Mouse (Mus musculus) neural tube, embryonic 14.5 days (tissue): ENCODE measurements at regions not wholly inside any gene's neighbourhood (a gene's known extent, or its start where the extent isn't known, plus 50 kb on each side); places are given as distances from the start of the nearest gene placed in this dataset.

Experiments used
- ATAC-seq: fragments of 200-750 bp; cut with Nextera tagmentation; 2 replicates; pipeline ENCODE4 v1.8.0; 2017; ENCODE audit warnings: low read depth, mild to moderate bottlenecking, moderate TSS enrichment, moderate library complexity
- H3K27ac ChIP-seq: fragments of 300-500 bp; sonication (generic); 2 replicates; pipeline ENCODE4 v1.5.1; 2014; ENCODE audit warnings: low read depth, mild to moderate bottlenecking, control low read depth, low read length, moderate library complexity, mixed read lengths
- H3K27me3 ChIP-seq: fragments of 300-500 bp; sonication (generic); 2 replicates; pipeline ENCODE4 v1.6.1; 2014; ENCODE audit warnings: low read length; ENCODE audit not compliant: control insufficient read depth, insufficient read depth
- H3K36me3 ChIP-seq: fragments of 300-500 bp; sonication (generic); 2 replicates; pipeline ENCODE4 v1.6.1; 2014; ENCODE audit warnings: low read length, mixed read lengths; ENCODE audit not compliant: control insufficient read depth, insufficient read depth
- H3K4me1 ChIP-seq: fragments of 300-500 bp; sonication (generic); 2 replicates; pipeline ENCODE4 v1.6.1; 2014; ENCODE audit warnings: low read length; ENCODE audit not compliant: control insufficient read depth, insufficient read depth
- H3K4me2 ChIP-seq: fragments of 300-500 bp; sonication (generic); 2 replicates; pipeline ENCODE4 v1.6.1; 2014; ENCODE audit warnings: mild to moderate bottlenecking, low read depth, low read length, control low read depth
- H3K4me3 ChIP-seq: fragments of 300-500 bp; sonication (generic); 2 replicates; pipeline ENCODE4 v1.5.1; 2014; ENCODE audit warnings: low read depth, low read length, control low read depth, mixed read lengths
- H3K9ac ChIP-seq: fragments of 300-500 bp; sonication (generic); replicated peaks from 2 replicates; pipeline ENCODE4 v1.6.1; 2014; ENCODE audit warnings: low read depth, mild to moderate bottlenecking, control low read depth, low read length, mixed read lengths
- H3K9me3 ChIP-seq: fragments of 300-500 bp; sonication (generic); 2 replicates; pipeline ENCODE4 v1.6.1; 2016; ENCODE audit warnings: low read length; ENCODE audit not compliant: control insufficient read depth
- WGBS: fragments of 180-500 bp; shearing (Covaris S2); extraction: QIAGEN DNeasy Blood & Tissue Kit; methylation state at CpG from one replicate; pipeline ENCODE4 v1.1.7; 2014; 5-methylcytosine and 5-hydroxymethylcytosine counted together

DNA sequence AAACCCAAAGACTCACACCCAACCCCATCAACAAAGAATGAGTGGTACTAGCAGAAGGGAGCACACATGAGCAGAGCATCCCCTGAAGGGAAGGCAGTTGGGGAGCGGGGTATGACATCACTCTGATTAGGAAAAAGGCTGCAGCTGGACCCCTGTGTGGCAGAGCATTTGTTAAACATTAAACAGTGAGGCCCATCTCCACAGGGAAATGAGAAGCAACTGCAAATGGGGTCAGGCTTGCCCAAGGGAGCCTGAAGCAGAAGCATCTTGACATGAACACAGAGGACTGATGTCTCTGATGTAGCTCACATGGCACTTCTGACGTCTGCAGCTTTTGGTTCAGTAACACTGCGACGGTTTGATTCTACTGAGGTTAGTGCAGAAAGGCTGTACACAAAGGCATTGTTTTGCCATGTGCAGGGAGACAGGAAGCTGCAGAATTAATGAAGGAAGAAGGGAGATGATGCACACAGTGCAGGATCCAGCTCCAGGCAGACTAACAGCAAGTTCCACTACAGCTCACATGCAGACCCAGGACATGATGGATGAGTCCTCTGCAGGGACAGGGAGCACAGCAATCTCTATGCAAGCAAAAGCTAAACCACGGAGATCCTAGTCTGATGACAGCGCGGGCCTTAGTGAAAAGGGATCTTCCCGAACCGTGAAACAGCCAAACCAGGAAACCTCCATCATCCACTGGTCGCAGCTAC is 1030.9 kb downstream of the Ttll7 start:
- no peaks in the 10 kb centered on the region for H3K9me3 ChIP-seq
- peak; percentile 63; the same call in 1 of the 2 replicates for ATAC-seq
- no peak overlapping the region for H3K4me3 ChIP-seq
- H3K27me3 ChIP-seq = no peaks in the 10 kb centered on the region
- H3K4me1 ChIP-seq = no peaks in the 10 kb centered on the region
- WGBS = 46% methylated on average over 10 of the region's 10 CpGs
- no peaks in the 10 kb centered on the region for H3K36me3 ChIP-seq
- 0 out of 2 replicates have a peak overlapping the region, but pooled peaks have one; percentile 28 for H3K27ac ChIP-seq
- no peak overlapping the region for H3K4me2 ChIP-seq
- H3K9ac ChIP-seq = no peak overlapping the region

DNA sequence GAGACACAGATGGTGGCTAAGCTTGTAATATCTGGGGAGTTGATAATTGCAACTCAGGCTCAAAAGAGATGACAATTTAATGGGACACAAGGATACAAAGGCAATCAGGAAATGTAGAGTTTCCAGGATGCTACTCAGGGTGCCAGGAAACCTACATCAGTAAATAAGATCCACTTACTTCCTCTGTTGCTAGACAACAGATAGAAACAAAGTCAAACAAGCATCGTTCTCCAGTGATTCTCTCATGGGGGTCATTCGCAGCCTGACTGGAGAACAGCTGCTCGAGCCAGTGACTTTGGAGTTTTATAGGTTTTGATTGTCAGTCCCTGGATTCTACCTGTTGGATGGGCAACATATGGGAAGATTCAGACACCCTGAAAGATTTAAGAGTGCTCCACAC is 1026.5 kb downstream of the Ttll7 start:
- Histone ChIP-seq H3K4me2 (no peak overlapping the region), H3K9me3 (no peaks in the 10 kb centered on the region), H3K36me3 (no peaks in the 10 kb centered on the region), H3K4me3 (no peak overlapping the region), H3K27ac (no peak overlapping the region), H3K9ac (no peak overlapping the region), H3K4me1 (no peaks in the 10 kb centered on the region), H3K27me3 (no peaks in the 10 kb centered on the region)
- ATAC-seq = no peak
- WGBS = 32% methylated on average over 3 of the region's 3 CpGs

DNA sequence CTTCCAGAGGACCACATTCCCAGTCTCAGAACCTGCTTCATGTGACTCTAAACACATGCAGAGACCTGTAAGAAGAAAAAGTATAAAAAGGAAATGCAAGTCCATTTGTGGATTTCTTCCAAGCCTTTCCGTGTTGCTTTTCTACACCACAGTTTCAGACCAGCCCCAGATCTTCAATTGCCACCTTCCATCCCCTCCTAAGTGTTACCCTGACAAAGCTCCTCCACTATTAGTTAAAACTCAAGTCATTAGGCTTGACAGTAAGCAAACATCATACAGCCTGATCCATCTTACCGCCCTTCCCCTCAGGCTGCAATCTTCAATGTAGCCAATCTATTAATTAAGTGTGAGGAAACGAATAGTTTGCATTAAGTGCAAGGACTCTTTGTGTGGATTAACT is 1016.1 kb downstream of the Ttll7 start:
- no peak overlapping the region for H3K9ac ChIP-seq
- H3K4me3 ChIP-seq = no peak overlapping the region
- H3K36me3 ChIP-seq = no peaks in the 10 kb centered on the region
- H3K4me2 ChIP-seq = no peak overlapping the region
- WGBS = 78% methylated on average over 3 of the region's 3 CpGs
- H3K27ac ChIP-seq = no peak overlapping the region
- no peaks in the 10 kb centered on the region for H3K4me1 ChIP-seq
- no peaks in the 10 kb centered on the region for H3K9me3 ChIP-seq
- no peak for ATAC-seq
- H3K27me3 ChIP-seq = no peaks in the 10 kb centered on the region

DNA sequence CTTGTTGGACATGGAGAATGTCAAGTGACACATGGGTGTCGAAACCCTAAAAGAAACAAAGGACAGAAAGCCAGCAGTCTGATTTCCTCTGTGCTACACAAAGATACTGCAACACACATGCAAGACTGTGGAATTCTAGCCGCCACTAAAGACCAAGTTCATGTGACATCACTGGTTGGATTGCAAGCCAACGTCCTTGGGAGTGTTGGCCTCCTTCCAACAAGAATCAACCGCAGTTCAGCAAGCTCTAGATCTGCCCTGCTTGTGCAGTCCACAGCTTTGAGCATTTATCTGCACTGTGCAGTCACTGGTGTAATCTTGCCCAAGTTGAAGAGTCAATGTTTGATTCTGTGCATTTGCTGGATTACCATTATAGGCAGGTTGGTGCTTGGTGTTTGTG is 1001.2 kb downstream of the Ttll7 start:
- no peak overlapping the region for H3K27ac ChIP-seq
- 80% methylated on average over 4 of the region's 4 CpGs for WGBS
- no peak for ATAC-seq
- no peaks in the 10 kb centered on the region for H3K36me3 ChIP-seq
- H3K4me1 ChIP-seq = no peaks in the 10 kb centered on the region
- H3K9ac ChIP-seq = no peak overlapping the region
- no peaks in the 10 kb centered on the region for H3K9me3 ChIP-seq
- H3K4me2 ChIP-seq = no peak overlapping the region
- no peak overlapping the region for H3K4me3 ChIP-seq
- H3K27me3 ChIP-seq = no peaks in the 10 kb centered on the region

GRCm38 (mm10) chr3:147852830-147853229 is 1000.7 kb downstream of the Ttll7 start:
- no peaks in the 10 kb centered on the region for H3K36me3 ChIP-seq
- H3K4me3 ChIP-seq = no peak overlapping the region
- no peaks in the 10 kb centered on the region for H3K27me3 ChIP-seq
- no peak overlapping the region for H3K4me2 ChIP-seq
- H3K9ac ChIP-seq = no peak overlapping the region
- no peak for ATAC-seq
- H3K4me1 ChIP-seq = no peaks in the 10 kb centered on the region
- 89% methylated on average over 2 of the region's 2 CpGs for WGBS
- no peaks in the 10 kb centered on the region for H3K9me3 ChIP-seq
- no peak overlapping the region for H3K27ac ChIP-seq

DNA sequence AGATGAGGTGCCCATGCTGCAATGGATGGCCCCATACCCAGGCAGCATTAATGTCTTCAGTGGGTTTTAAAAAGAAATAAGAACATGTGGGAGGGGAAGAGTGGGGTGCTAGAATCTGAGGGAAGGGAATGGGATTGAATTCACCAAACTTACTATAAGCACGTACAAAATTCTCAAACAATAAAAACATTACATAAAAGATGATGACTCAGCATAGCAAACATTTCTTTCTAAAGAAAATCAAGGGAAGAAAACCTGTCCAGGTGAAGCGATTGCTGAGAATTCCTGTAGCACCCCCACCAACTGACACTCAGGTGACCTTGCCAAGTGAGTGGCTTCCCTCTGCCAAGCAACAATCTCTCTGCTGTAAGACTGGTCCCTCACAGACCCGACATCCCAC is 989.2 kb downstream of the Ttll7 start:
- WGBS = 89% methylated on average over 3 of the region's 3 CpGs

DNA sequence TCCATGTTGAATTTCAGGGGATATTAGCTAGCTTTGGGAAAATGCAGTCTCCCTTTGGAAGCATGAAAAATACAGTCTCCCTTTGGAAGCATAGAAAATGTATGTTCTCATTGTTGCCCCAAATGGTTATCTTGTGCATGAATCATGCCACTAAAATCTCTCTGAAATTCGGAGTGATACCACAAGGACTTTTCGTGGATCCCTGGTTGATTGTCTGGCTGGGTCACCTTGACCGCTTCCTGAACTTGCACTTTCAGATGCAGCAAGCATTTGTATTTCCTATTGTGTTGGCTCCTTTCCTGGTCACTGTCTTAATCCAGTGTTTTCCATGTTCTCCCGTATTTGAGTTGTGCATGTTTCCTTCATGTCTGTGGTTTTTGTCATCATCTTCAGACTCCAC is 986.6 kb downstream of the Ttll7 start:
- H3K4me1 ChIP-seq = no peaks in the 10 kb centered on the region
- H3K4me3 ChIP-seq = no peak overlapping the region
- H3K36me3 ChIP-seq = no peaks in the 10 kb centered on the region
- ATAC-seq = no peak
- no peak overlapping the region for H3K4me2 ChIP-seq
- no peak overlapping the region for H3K9ac ChIP-seq
- 91% methylated on average over 4 of the region's 4 CpGs for WGBS
- no peaks in the 10 kb centered on the region for H3K9me3 ChIP-seq
- H3K27me3 ChIP-seq = no peaks in the 10 kb centered on the region
- no peak overlapping the region for H3K27ac ChIP-seq

More for the DNA sequence above, 989.2 kb downstream of the Ttll7 start:
- no peaks in the 10 kb centered on the region for H3K9me3 ChIP-seq
- H3K27me3 ChIP-seq = no peaks in the 10 kb centered on the region
- H3K27ac ChIP-seq = no peak overlapping the region
- no peak overlapping the region for H3K4me2 ChIP-seq
- ATAC-seq = no peak
- no peak overlapping the region for H3K9ac ChIP-seq
- H3K4me1 ChIP-seq = no peaks in the 10 kb centered on the region
- H3K36me3 ChIP-seq = no peaks in the 10 kb centered on the region
- no peak overlapping the region for H3K4me3 ChIP-seq

DNA sequence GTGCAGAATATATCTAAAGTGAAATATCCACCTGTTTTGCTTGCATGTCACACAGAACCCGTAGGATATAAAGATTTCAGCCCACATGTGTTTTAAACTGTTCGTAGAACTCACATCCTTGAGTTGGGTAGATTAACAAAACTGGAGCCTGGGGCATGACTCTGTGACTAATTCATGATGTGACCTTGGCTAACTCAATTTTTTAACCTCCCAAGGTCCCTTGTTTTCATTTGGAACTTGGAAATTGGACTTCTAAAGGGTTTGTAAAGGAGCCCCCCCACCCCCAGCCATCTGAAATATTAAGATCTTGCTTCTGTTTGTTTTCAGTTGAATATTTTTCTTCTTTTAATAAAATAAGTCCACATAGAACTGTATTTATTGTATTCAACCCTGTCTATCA is 983.5 kb downstream of the Ttll7 start:
- Histone ChIP-seq H3K4me1 (no peaks in the 10 kb centered on the region), H3K27me3 (no peaks in the 10 kb centered on the region), H3K36me3 (no peaks in the 10 kb centered on the region), H3K4me3 (no peak overlapping the region), H3K27ac (no peak overlapping the region), H3K4me2 (no peak overlapping the region), H3K9ac (no peak overlapping the region), H3K9me3 (no peaks in the 10 kb centered on the region)
- no peak for ATAC-seq
- 87% methylated on average over 2 of the region's 2 CpGs for WGBS

GRCm38 (mm10) chr3:147825337-147825736 is 973.2 kb downstream of the Ttll7 start:
- no peak for ATAC-seq

More at GRCm38 (mm10) chr3:147825337-147825736, 973.2 kb downstream of the Ttll7 start:
- Histone ChIP-seq H3K4me1 (no peaks in the 10 kb centered on the region), H3K9ac (no peak overlapping the region), H3K27me3 (no peaks in the 10 kb centered on the region), H3K9me3 (no peaks in the 10 kb centered on the region), H3K4me2 (no peak overlapping the region), H3K27ac (no peak overlapping the region), H3K36me3 (no peaks in the 10 kb centered on the region), H3K4me3 (no peak overlapping the region)
- WGBS = 88% methylated on average over 1 of the region's 1 CpGs
